Mouse (Mus musculus): ENCODE results near the gene Znfx1. TPM values are rescaled to one million over a fixed set of nuclear protein-coding genes. Genes with fewer than 3 reads are reported as not detected.
"Not testable (repeated sequence)": the region's sequence is repeated elsewhere in the genome, so short reads cannot be mapped to it uniquely, and the experiment has no call there.

Znfx1 gene
- polyA plus RNA-seq, 1 experiment, result 46.0 TPM

DNA sequence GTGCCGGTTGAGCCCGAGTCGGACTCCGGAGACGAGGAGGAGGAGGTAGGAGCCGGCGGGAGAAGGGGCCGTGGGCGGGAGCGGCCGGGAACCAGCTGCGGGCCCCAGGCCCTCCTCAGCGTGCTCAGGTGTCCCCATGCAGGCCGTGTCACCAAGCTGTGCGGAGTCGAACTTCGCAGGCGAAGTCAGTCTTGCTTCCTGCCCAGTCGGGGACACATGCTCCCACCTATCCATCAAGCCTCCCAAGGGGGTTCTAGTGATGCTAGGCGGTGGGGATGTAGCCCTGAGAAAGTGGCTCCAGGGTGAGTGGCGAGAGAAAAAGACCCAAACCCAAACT is 47.5 kb downstream of the Znfx1 start:
- DNase-seq, result no peak
- TF ChIP-seq POLR2A (IDR thresholded peaks at IDR 0.05; ENCODE audit: control insufficient read depth, extremely low read depth, insufficient read depth, low read length, poor library complexity), result no peak; the same call in 1 of the 2 replicates
- TF ChIP-seq CTCF (IDR thresholded peaks at IDR 0.05; ENCODE audit: borderline replicate concordance, control insufficient read depth, extremely low read depth, insufficient read depth, low read length, poor library complexity), result no peak
- Histone ChIP-seq H3K27me3 (ENCODE audit: control insufficient read depth, insufficient read depth, low read length) (no peaks in the 10 kb centered on the region), H3K27ac (ENCODE audit: control insufficient read depth, insufficient read depth, low read length) (no peak overlapping the region), H3K4me3 (ENCODE audit: control insufficient read depth, insufficient read depth, low read length) (peak overlapping the region; percentile 66), H3K4me1 (replicated peaks; ENCODE audit: control insufficient read depth, insufficient read depth, low read length) (peaks cover 11% of the 10 kb centered on the region), H3K36me3 (ENCODE audit: control insufficient read depth, insufficient read depth, low read length) (peaks cover 16% of the 10 kb centered on the region)
- WGBS, result under 1% methylated on average over 21 of the region's 21 CpGs

DNA sequence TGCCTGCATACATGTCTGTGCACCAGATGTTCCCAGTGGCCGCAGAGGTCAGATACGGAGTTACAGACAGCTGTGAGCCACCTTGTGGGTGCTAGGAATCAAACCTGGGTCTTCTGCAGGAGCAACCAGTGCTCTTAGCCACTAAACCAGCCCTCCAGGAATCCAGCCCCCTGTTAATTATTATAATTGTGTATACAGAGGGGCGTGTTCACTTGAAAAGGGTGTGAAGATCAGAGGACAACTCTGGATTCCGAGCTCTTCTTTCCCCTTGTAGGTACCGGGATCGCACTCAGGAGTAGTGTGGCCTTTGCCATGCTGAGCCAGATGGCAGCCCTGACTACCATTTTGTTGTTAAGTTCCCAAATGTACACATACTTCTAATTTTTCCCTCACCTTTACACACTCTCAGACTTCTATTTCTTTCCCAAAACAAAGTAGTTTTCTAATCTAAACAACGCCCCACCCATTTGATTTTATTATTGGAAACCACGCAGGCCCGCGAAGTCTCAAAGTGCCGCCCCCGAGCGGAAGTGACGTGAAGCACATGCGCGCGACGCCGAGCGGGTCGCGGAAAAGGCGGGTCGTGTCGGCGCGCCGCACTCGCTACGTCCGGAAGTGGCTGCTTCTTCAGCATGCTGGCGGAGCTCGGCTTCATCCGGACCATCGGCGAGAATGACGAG is 48.0 kb downstream of the Znfx1 start, which contains the start of gene Ddx27:
TSS of gene Ddx27 (plus strand) at position 492 of the 680 bp plus-strand sequence.
- TF ChIP-seq POLR2A (IDR thresholded peaks at IDR 0.05; ENCODE audit: control insufficient read depth, extremely low read depth, insufficient read depth, low read length, poor library complexity) (peak; percentile 51; the same call in 1 of the 2 replicates), CTCF (IDR thresholded peaks at IDR 0.05; ENCODE audit: borderline replicate concordance, control insufficient read depth, extremely low read depth, insufficient read depth, low read length, poor library complexity) (no peak)
- peak; percentile 91 for DNase-seq

GRCm38 (mm10) chr2:167010546-167010945 is 52.3 kb downstream of the Znfx1 start:
- TF ChIP-seq POLR2A (IDR thresholded peaks at IDR 0.05; ENCODE audit: control insufficient read depth, extremely low read depth, insufficient read depth, low read length, poor library complexity) (no peak), CTCF (IDR thresholded peaks at IDR 0.05; ENCODE audit: borderline replicate concordance, control insufficient read depth, extremely low read depth, insufficient read depth, low read length, poor library complexity) (no peak)
- Histone ChIP-seq H3K27me3 (ENCODE audit: control insufficient read depth, insufficient read depth, low read length) (no peaks in the 10 kb centered on the region), H3K4me3 (ENCODE audit: control insufficient read depth, insufficient read depth, low read length) (no peak overlapping the region), H3K36me3 (ENCODE audit: control insufficient read depth, insufficient read depth, low read length) (no peaks in the 10 kb centered on the region), H3K27ac (ENCODE audit: control insufficient read depth, insufficient read depth, low read length) (no peak overlapping the region), H3K4me1 (replicated peaks; ENCODE audit: control insufficient read depth, insufficient read depth, low read length) (peaks cover 1% of the 10 kb centered on the region)
- no peak for DNase-seq
- WGBS, result 95% methylated on average over 3 of the region's 3 CpGs

More for the DNA sequence above, 48.0 kb downstream of the Znfx1 start, which contains the start of gene Ddx27:
- WGBS, result 3% methylated on average over 37 of the region's 37 CpGs
- Histone ChIP-seq H3K4me3 (ENCODE audit: control insufficient read depth, insufficient read depth, low read length) (peak within 1 kb of the TSS; percentile 66), H3K4me1 (replicated peaks; ENCODE audit: control insufficient read depth, insufficient read depth, low read length) (peaks cover 11% of the 10 kb centered on the region), H3K27ac (ENCODE audit: control insufficient read depth, insufficient read depth, low read length) (no peak within 1 kb of the TSS), H3K36me3 (ENCODE audit: control insufficient read depth, insufficient read depth, low read length) (peaks cover 11% of the 10 kb centered on the region), H3K27me3 (ENCODE audit: control insufficient read depth, insufficient read depth, low read length) (no peaks in the 10 kb centered on the region)

DNA sequence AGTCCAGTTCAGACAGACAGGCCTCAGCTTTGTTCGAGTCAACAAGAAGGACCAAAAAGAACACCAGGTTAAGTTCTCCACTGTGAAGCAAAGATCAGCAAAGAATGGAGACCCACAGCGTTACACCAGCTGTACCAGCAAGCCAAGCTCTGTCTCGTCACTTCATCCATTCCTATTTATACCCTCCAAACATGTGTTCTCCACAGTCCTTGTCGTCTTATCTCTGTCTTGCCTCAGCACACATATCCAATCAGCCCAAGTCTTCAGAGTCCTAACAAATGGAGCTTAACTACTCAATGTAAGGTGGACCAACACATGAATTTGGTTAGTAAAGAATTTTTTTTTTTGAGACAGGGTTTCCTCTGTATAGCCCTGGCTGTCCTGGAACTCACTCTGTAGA is 53.3 kb downstream of the Znfx1 start:
- H3K27ac ChIP-seq (ENCODE audit: control insufficient read depth, insufficient read depth, low read length), result no peak overlapping the region
- no peaks in the 10 kb centered on the region for H3K27me3 ChIP-seq (ENCODE audit: control insufficient read depth, insufficient read depth, low read length)
- H3K4me1 ChIP-seq (replicated peaks; ENCODE audit: control insufficient read depth, insufficient read depth, low read length), result no peaks in the 10 kb centered on the region
- H3K4me3 ChIP-seq (ENCODE audit: control insufficient read depth, insufficient read depth, low read length), result no peak overlapping the region
- 95% methylated on average over 4 of the region's 4 CpGs for WGBS
- TF ChIP-seq POLR2A (IDR thresholded peaks at IDR 0.05; ENCODE audit: control insufficient read depth, extremely low read depth, insufficient read depth, low read length, poor library complexity) (no peak), CTCF (IDR thresholded peaks at IDR 0.05; ENCODE audit: borderline replicate concordance, control insufficient read depth, extremely low read depth, insufficient read depth, low read length, poor library complexity) (no peak)
- no peaks in the 10 kb centered on the region for H3K36me3 ChIP-seq (ENCODE audit: control insufficient read depth, insufficient read depth, low read length)
- DNase-seq, result no peak

- WGBS, result 57% methylated on average over 4 of the region's 4 CpGs
- DNase-seq; H3K27me3 ChIP-seq (ENCODE audit: control insufficient read depth, insufficient read depth, low read length); H3K4me3 ChIP-seq (ENCODE audit: control insufficient read depth, insufficient read depth, low read length); H3K36me3 ChIP-seq (ENCODE audit: control insufficient read depth, insufficient read depth, low read length); H3K27ac ChIP-seq (ENCODE audit: control insufficient read depth, insufficient read depth, low read length); H3K4me1 ChIP-seq (replicated peaks; ENCODE audit: control insufficient read depth, insufficient read depth, low read length): not testable (repeated sequence)
These were observed 55.2 kb downstream of the Znfx1 start for GRCm38 (mm10) chr2:167007565-167007964.

GRCm38 (mm10) chr2:167007001-167007491 is 55.8 kb downstream of the Znfx1 start:
- Histone ChIP-seq H3K36me3 (ENCODE audit: control insufficient read depth, insufficient read depth, low read length) (no peaks in the 10 kb centered on the region), H3K4me1 (replicated peaks; ENCODE audit: control insufficient read depth, insufficient read depth, low read length) (no peaks in the 10 kb centered on the region), H3K4me3 (ENCODE audit: control insufficient read depth, insufficient read depth, low read length) (no peak overlapping the region), H3K27ac (ENCODE audit: control insufficient read depth, insufficient read depth, low read length) (no peak overlapping the region), H3K27me3 (ENCODE audit: control insufficient read depth, insufficient read depth, low read length) (no peaks in the 10 kb centered on the region)
- WGBS, result 57% methylated on average over 13 of the region's 13 CpGs
- DNase-seq, result no peak
- TF ChIP-seq CTCF (IDR thresholded peaks at IDR 0.05; ENCODE audit: borderline replicate concordance, control insufficient read depth, extremely low read depth, insufficient read depth, low read length, poor library complexity) (no peak), POLR2A (IDR thresholded peaks at IDR 0.05; ENCODE audit: control insufficient read depth, extremely low read depth, insufficient read depth, low read length, poor library complexity) (no peak)

- 99% methylated on average over 2 of the region's 2 CpGs for WGBS
- TF ChIP-seq POLR2A (IDR thresholded peaks at IDR 0.05; ENCODE audit: control insufficient read depth, extremely low read depth, insufficient read depth, low read length, poor library complexity), result no peak
- TF ChIP-seq CTCF (IDR thresholded peaks at IDR 0.05; ENCODE audit: borderline replicate concordance, control insufficient read depth, extremely low read depth, insufficient read depth, low read length, poor library complexity), result no peak
- no peak for DNase-seq
- no peaks in the 10 kb centered on the region for H3K27me3 ChIP-seq (ENCODE audit: control insufficient read depth, insufficient read depth, low read length)
- no peak overlapping the region for H3K4me3 ChIP-seq (ENCODE audit: control insufficient read depth, insufficient read depth, low read length)
- H3K4me1 ChIP-seq (replicated peaks; ENCODE audit: control insufficient read depth, insufficient read depth, low read length), result no peaks in the 10 kb centered on the region
- no peak overlapping the region for H3K27ac ChIP-seq (ENCODE audit: control insufficient read depth, insufficient read depth, low read length)
- H3K36me3 ChIP-seq (ENCODE audit: control insufficient read depth, insufficient read depth, low read length), result no peaks in the 10 kb centered on the region
These were observed 56.5 kb downstream of the Znfx1 start for GRCm38 (mm10) chr2:167006355-167006754.

Measured in thymus, adult 2 months (tissue).